20 mouse cellular contexts compared by ENCODE assay signal in the genomic region with DNA sequence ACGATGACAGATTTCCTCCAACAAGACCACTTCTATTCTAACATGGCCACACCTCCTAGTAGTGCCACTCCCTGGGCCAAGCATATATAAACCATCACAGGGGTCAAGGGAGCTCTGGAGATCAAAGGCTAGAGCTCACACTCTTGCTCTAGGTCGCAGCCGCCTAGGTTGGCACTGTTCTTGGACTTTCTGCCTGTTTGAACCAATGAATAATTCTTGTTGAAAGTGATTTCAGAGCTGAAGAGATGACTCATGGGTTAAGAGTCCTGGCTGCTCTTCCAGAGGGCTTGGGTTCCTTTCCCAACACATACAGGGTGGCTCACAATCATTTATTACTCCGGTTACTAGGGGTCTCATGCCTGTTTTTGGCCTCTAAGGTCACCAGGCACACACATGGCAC. TPM values are rescaled to one million over a fixed set of nuclear protein-coding genes. Genes with fewer than 3 reads are reported as not detected.
"Had no signal": no experiment of that assay in that cellular context is flagged by ENCODE, and none has a peak within 500 bp of the region (broad histone marks: within the 10 kb centered on the region; RNA-seq: fewer than 3 reads in every experiment).

No protein-coding gene starts in this region.

- ATAC-seq: forebrain, embryonic 13.5 days; forebrain, embryonic 14.5 days; forebrain, embryonic 15.5 days; forebrain, embryonic 16.5 days; forebrain, postnatal 0 days had no signal

- DNase-seq: cerebellum, adult 9-11 months; cerebellum, postnatal 10 days; cerebellum, postnatal 14 days; cerebellum, postnatal 25 days; cerebellum, postnatal 36 days; embryo, embryonic 11 days; forebrain, postnatal 0 days; gastrocnemius, adult 2 months; gastrocnemius, postnatal 10 days; gastrocnemius, postnatal 14 days; gastrocnemius, postnatal 25 days; gastrocnemius, postnatal 36 days; heart, adult 11 months; heart, adult 18-20 months; heart, adult 2 months had no signal

RNA-seq across cellular contexts. Expression of a gene that starts 24.3 kb away (rescaled TPM):
- total RNA-seq: gastrocnemius, postnatal 36 days; heart, adult 18-20 months; heart, adult 2 months had no signal
- polyA plus RNA-seq: erythroblast, embryonic 14.5 days had no signal
